Mouse (Mus musculus): ENCODE results near the gene Anapc1.
A peak's percentile ranks its signal among the peaks of the same experiment; 100 is the strongest.

Gene Anapc1

DNA sequence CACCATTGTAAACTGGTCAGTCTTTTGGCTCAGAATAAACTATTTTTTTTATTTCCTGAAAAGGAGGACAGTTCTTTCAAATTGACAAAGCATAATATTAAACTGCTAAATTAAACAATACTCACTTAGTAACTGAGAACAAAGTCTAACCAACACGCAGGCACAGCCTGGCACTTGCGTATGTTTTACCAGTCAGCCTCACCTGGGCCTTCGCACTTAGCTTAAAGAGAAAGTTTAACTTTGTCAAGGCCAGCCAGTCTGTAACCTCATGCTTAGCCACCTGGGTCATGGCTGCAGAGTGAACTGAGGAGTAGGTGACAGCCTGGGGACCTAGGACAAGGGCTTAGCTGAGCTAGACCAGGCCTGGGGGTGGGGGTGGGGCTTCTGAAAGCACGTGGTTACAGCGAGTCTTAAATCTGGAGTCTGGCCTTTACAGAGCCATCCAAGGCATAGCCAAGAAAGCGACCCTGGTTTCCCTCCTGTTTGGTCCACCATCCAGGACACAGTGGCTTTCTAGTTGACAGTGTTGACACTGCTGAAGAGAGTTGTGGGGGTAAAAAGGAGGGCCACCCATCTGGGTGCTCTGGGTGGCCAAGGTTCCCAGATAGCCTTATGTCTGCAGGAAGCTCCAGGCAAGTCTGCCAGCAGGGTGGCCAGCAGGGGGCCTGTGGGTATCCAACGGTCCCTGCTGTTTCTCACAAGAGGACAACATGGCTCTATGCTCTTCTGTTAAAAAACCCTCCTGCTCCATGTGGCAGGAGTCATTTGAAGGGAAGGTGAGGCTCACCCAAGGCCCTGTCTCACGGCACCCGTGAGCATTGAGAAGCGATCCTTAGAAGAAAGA, 120.7 kb downstream of the Anapc1 start:
- peak; percentile 55; the same call in 1 of the 2 replicates for ATAC-seq (ENCODE audit: low TSS enrichment)

- no peak for ATAC-seq (ENCODE audit: low TSS enrichment)
Observed at GRCm38 (mm10) chr2:128565904-128566303, 121.3 kb downstream of the Anapc1 start.

- ATAC-seq (ENCODE audit: low TSS enrichment): no peak
Observed at GRCm38 (mm10) chr2:128564195-128564594, 123.0 kb downstream of the Anapc1 start.

Data from frontal cortex, adult (tissue).